Mouse (Mus musculus): ENCODE measurements around the gene Celf1. TPM values are rescaled to one million over a fixed set of nuclear protein-coding genes. Genes with fewer than 3 reads are reported as not detected.
"Not testable (repeated sequence)": the region's sequence is repeated elsewhere in the genome, so short reads cannot be mapped to it uniquely, and the experiment has no call there.

Celf1 gene
- polyA plus RNA-seq, 1 experiment from 2014 or later: 81.8 TPM

DNA sequence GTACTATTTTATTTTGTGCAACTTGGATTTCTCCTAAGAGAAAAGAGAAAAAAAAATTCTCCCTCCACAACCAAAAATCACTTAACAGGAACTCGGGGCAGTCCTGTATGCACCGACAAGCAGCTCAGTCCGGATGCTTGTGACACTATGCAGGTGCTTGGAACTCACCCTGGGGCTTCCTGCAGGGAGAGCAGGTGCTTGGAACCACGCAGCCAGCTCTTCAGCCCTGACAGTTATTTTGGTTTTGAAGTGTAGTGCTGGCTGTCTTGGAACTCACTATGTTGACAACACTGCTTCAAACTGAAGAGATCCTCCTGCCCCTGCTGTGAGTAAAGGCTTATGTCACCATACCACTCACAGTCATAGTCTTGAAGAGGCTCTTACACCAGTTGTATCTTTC is 37.1 kb downstream of the Celf1 start:
- no peak overlapping the region for H3K9ac ChIP-seq
- H3K9me3 ChIP-seq: no peaks in the 10 kb centered on the region
- 82% methylated on average over 4 of the region's 4 CpGs for WGBS
- no peak overlapping the region for H3K4me3 ChIP-seq
- ATAC-seq (ENCODE audit: borderline replicate concordance, extremely low read depth, low FRiP score, low TSS enrichment): no peak
- H3K27me3 ChIP-seq: no peaks in the 10 kb centered on the region
- H3K27ac ChIP-seq: no peak overlapping the region
- no peak overlapping the region for H3K4me2 ChIP-seq
- H3K36me3 ChIP-seq: no peaks in the 10 kb centered on the region
- no peaks in the 10 kb centered on the region for H3K4me1 ChIP-seq

DNA sequence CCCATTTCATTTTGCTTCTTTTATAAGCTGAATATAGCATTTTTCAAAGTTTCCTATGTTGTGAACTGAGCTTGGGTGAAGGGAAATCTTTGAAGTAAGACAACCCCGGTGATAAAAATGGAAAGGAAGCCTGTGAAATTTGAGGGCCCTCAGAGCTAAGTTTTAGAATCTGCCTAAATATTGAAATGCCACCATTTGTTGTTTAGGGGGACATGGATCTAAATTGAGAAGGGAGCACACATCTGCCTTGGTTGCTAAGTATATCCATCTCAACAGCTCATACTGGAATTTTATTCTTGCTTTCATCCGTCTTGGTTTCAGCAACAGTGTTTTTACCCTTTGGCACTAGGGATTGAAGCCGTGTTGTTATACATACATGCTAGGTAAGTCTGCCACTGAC is 45.9 kb downstream of the Celf1 start:
- Histone ChIP-seq H3K4me3 (no peak overlapping the region), H3K27me3 (no peaks in the 10 kb centered on the region), H3K9me3 (no peaks in the 10 kb centered on the region), H3K4me2 (no peak overlapping the region), H3K27ac (no peak overlapping the region), H3K4me1 (no peaks in the 10 kb centered on the region), H3K36me3 (no peaks in the 10 kb centered on the region), H3K9ac (no peak overlapping the region)
- 88% methylated on average over 3 of the region's 3 CpGs for WGBS
- ATAC-seq (ENCODE audit: borderline replicate concordance, extremely low read depth, low FRiP score, low TSS enrichment): no peak

- 97% methylated on average over 8 of the region's 8 CpGs for WGBS
- H3K4me3 ChIP-seq: no peak overlapping the region
- no peaks in the 10 kb centered on the region for H3K27me3 ChIP-seq
- ATAC-seq (ENCODE audit: borderline replicate concordance, extremely low read depth, low FRiP score, low TSS enrichment): no peak
- peaks cover 86% of the 10 kb centered on the region for H3K36me3 ChIP-seq
- H3K27ac ChIP-seq: no peak overlapping the region
- no peaks in the 10 kb centered on the region for H3K4me1 ChIP-seq
- H3K4me2 ChIP-seq: no peak overlapping the region
- H3K9me3 ChIP-seq: no peaks in the 10 kb centered on the region
- no peak overlapping the region for H3K9ac ChIP-seq
Measured at GRCm38 (mm10) chr2:91008536-91008935, 68.4 kb downstream of the Celf1 start.

DNA sequence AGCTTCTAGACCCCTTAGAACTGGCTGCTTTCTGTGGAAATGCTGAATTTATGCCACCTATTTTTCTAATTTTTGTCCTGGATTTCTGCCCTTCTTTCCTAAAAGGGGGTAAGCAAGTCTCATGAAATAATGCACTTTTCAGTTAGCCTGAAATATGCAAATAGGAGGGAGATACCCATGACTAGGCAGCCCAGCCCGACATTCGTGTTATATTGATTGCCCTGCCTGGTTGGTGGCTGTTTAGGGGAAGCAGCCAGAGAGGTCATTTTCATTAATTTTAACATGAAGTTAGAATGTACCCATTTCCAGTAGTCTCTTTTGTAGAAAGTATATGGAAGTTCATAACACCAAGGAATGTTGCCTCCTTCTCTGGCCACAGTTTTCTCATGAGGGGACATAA is 73.7 kb downstream of the Celf1 start:
- peaks cover 76% of the 10 kb centered on the region for H3K36me3 ChIP-seq

DNA sequence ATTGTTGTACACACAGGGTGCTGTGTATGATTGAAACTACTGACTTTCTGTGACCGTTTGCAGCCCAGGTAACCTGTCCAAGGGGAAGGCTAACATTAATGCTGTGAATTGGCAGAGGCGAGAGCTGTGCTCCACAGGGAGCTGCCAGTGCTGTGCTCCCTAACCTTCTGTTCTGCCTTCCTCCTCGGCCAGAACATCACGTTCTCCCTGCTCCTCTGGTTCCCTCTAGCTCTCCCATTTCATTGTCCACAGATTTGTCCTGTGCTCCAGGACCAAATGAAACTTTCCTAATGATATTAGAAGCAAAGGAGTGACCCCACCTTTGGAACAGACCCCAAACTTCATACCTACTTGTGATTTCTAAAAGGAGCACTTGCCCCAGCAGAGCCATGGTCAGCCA is 75.2 kb downstream of the Celf1 start:
- H3K4me2 ChIP-seq: no peak overlapping the region
- H3K4me1 ChIP-seq: no peaks in the 10 kb centered on the region
- no peak overlapping the region for H3K4me3 ChIP-seq
- H3K9me3 ChIP-seq: no peaks in the 10 kb centered on the region
- no peak overlapping the region for H3K9ac ChIP-seq
- no peak for ATAC-seq (ENCODE audit: borderline replicate concordance, extremely low read depth, low FRiP score, low TSS enrichment)
- WGBS: 82% methylated on average over 4 of the region's 4 CpGs
- no peaks in the 10 kb centered on the region for H3K27me3 ChIP-seq
- H3K36me3 ChIP-seq: peaks cover 69% of the 10 kb centered on the region
- no peak overlapping the region for H3K27ac ChIP-seq

More for the DNA sequence above, 73.7 kb downstream of the Celf1 start:
- no peak overlapping the region for H3K4me3 ChIP-seq
- H3K27ac ChIP-seq: no peak overlapping the region
- no peaks in the 10 kb centered on the region for H3K27me3 ChIP-seq
- 83% methylated on average over 2 of the region's 2 CpGs for WGBS
- H3K9me3 ChIP-seq: no peaks in the 10 kb centered on the region
- no peaks in the 10 kb centered on the region for H3K4me1 ChIP-seq
- H3K9ac ChIP-seq: no peak overlapping the region
- ATAC-seq (ENCODE audit: borderline replicate concordance, extremely low read depth, low FRiP score, low TSS enrichment): no peak
- no peak overlapping the region for H3K4me2 ChIP-seq

DNA sequence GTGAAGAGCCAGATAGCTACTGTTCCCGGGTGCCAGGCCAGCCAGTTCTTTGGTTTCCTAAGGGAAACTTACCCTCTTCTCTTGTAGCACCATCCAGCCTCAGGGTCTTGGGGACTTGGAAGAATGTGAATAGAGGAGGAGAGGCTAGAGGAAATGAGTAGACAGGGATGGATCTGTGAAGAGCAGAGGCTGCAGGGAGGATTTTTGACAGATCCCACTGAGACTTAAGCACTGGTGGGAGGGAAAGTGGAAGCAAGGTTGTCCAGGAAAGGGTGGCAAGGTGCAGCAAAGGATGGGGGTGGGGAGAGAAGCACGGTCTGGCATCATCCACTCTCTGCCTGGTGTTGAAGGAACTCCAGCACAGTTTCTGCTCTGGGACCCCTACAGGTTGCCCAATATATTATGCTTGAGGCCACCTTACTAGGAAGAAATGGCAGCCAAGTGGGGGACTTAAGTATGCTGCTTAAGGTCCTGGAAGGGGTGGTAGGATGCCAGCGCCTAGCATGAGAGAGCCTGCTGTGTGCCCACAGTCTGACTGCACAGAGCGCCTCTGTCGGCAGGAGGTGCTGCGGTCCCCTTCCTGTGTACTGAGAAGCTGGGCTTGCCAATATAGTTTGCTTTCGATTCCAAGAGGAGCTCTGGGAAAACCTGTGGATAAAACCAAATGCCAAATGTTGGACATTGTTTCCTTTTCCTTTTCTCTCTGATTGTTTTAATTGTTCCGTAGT is 78.0 kb downstream of the Celf1 start:
- Histone ChIP-seq H3K27me3 (no peaks in the 10 kb centered on the region), H3K4me1 (no peaks in the 10 kb centered on the region), H3K27ac (no peak overlapping the region), H3K4me2 (no peak overlapping the region), H3K36me3 (peaks cover 48% of the 10 kb centered on the region), H3K9ac (no peak overlapping the region), H3K4me3 (no peak overlapping the region), H3K9me3 (no peaks in the 10 kb centered on the region)
- no peak for ATAC-seq (ENCODE audit: borderline replicate concordance, extremely low read depth, low FRiP score, low TSS enrichment)
- 82% methylated on average over 8 of the region's 8 CpGs for WGBS

- H3K27ac ChIP-seq: no peak overlapping the region
- H3K27me3 ChIP-seq: no peaks in the 10 kb centered on the region
- H3K4me2 ChIP-seq: no peak overlapping the region
- no peaks in the 10 kb centered on the region for H3K9me3 ChIP-seq
- no peak overlapping the region for H3K9ac ChIP-seq
- no peaks in the 10 kb centered on the region for H3K4me1 ChIP-seq
- 94% methylated on average over 3 of the region's 3 CpGs for WGBS
- ATAC-seq (ENCODE audit: borderline replicate concordance, extremely low read depth, low FRiP score, low TSS enrichment): no peak
- H3K36me3 ChIP-seq: peaks cover 32% of the 10 kb centered on the region
- no peak overlapping the region for H3K4me3 ChIP-seq
Measured at GRCm38 (mm10) chr2:91019911-91020310, 79.7 kb downstream of the Celf1 start.

GRCm38 (mm10) chr2:91022266-91022665 is 82.1 kb downstream of the Celf1 start:
- not testable (repeated sequence) for H3K27ac ChIP-seq; H3K4me2 ChIP-seq; H3K27me3 ChIP-seq; H3K4me1 ChIP-seq; H3K9ac ChIP-seq; H3K4me3 ChIP-seq; H3K9me3 ChIP-seq; ATAC-seq (ENCODE audit: borderline replicate concordance, extremely low read depth, low FRiP score, low TSS enrichment)
- whole genome bisulfite sequencing: 96% methylated on average over 7 of the region's 7 CpGs
- H3K36me3 ChIP-seq: peaks cover 15% of the 10 kb centered on the region; the same call in 1 of the 2 replicates

GRCm38 (mm10) chr2:91023131-91023530 is 82.9 kb downstream of the Celf1 start:
- ATAC-seq (ENCODE audit: borderline replicate concordance, extremely low read depth, low FRiP score, low TSS enrichment): no peak
- H3K27me3 ChIP-seq: no peaks in the 10 kb centered on the region
- 71% methylated on average over 2 of the region's 2 CpGs for WGBS
- H3K9ac ChIP-seq: no peak overlapping the region
- no peak overlapping the region for H3K27ac ChIP-seq
- no peak overlapping the region for H3K4me2 ChIP-seq
- H3K4me3 ChIP-seq: no peak overlapping the region
- H3K36me3 ChIP-seq: peaks cover 11% of the 10 kb centered on the region; the same call in 1 of the 2 replicates
- no peaks in the 10 kb centered on the region for H3K9me3 ChIP-seq
- no peaks in the 10 kb centered on the region for H3K4me1 ChIP-seq

DNA sequence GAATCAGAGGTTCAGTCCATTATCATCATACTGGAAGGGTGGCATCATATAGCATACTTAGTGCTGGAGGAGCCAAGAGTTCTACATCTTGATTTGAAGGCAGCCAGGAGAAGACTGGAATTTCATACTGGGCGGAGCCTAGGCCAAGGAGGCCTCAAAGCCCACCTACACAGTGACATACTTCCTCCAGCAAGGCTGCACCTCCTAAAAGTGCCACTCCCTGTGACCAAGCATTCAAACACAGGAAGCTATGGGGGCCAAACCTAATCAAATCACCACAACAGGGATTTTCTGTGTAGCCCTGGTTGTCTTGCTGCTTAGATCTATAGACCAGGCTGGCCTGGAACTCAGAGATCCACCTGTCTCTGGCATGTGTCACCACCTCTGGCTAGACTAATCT is 83.8 kb downstream of the Celf1 start:
- H3K4me1 ChIP-seq: no peaks in the 10 kb centered on the region
- H3K9ac ChIP-seq: no peak overlapping the region
- 100% methylated on average over 1 of the region's 1 CpGs for WGBS
- no peaks in the 10 kb centered on the region for H3K27me3 ChIP-seq
- H3K9me3 ChIP-seq: no peaks in the 10 kb centered on the region
- H3K27ac ChIP-seq: no peak overlapping the region
- no peak for ATAC-seq (ENCODE audit: borderline replicate concordance, extremely low read depth, low FRiP score, low TSS enrichment)
- H3K36me3 ChIP-seq: peaks cover 10% of the 10 kb centered on the region; the same call in 1 of the 2 replicates
- H3K4me3 ChIP-seq: no peak overlapping the region
- no peak overlapping the region for H3K4me2 ChIP-seq

DNA sequence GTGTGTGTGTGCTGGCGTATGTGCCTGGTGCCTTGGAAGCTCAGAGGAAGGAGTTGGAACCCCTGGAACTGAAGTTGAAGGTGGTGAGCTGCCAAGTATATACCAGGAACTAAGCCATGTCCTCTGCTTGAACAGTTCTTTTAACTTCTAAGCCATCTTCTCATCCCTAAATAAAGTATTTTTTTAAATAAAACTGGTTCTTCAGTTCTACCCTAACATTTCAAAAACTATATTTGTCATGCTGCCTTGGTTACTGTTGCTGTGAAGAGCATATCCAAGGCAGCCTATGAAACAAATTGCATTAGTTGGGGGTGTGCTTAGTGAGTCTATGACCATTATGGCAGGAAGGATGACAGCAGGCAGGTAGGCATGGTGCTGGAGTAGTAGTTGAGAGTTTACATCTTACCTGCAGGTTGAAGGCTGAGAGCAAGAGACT is 84.9 kb downstream of the Celf1 start:
- Histone ChIP-seq H3K9ac (no peak overlapping the region), H3K27me3 (no peaks in the 10 kb centered on the region), H3K36me3 (peaks cover 5% of the 10 kb centered on the region; the same call in 1 of the 2 replicates), H3K4me1 (no peaks in the 10 kb centered on the region), H3K9me3 (no peaks in the 10 kb centered on the region), H3K4me2 (no peak overlapping the region), H3K4me3 (no peak overlapping the region), H3K27ac (no peak overlapping the region)
- WGBS: 95% methylated on average over 1 of the region's 1 CpGs
- no peak for ATAC-seq (ENCODE audit: borderline replicate concordance, extremely low read depth, low FRiP score, low TSS enrichment)

- H3K27me3 ChIP-seq: no peaks in the 10 kb centered on the region
- WGBS: 81% methylated on average over 1 of the region's 1 CpGs
- no peaks in the 10 kb centered on the region for H3K9me3 ChIP-seq
- H3K36me3 ChIP-seq: no peaks in the 10 kb centered on the region
- H3K4me2 ChIP-seq: no peak overlapping the region
- H3K4me3 ChIP-seq: no peak overlapping the region
- H3K4me1 ChIP-seq: no peaks in the 10 kb centered on the region
- no peak overlapping the region for H3K27ac ChIP-seq
- ATAC-seq (ENCODE audit: borderline replicate concordance, extremely low read depth, low FRiP score, low TSS enrichment): no peak
- no peak overlapping the region for H3K9ac ChIP-seq
Measured at GRCm38 (mm10) chr2:91026491-91026890, 86.3 kb downstream of the Celf1 start.
